Mouse (Mus musculus) layer of hippocampus, postnatal 36 days (tissue): ENCODE data around the gene Kcnk4. TPM values are rescaled to one million over a fixed set of nuclear protein-coding genes. Genes with fewer than 3 reads are reported as not detected.

Experiments
- DNase-seq, 2 experiments: peaks; one replicate each; pipeline ENCODE4 v3.0.0; 2022
- microRNA-seq, 2 experiments: library from miRNA; unstranded; fragments of <30 nt; microRNA quantifications; one replicate each; pipeline ENCODE4 v1.2.0; 2021
- total RNA-seq, 2 experiments: library from RNA; stranded (reverse); gene quantifications; 2 replicates each; pipeline ENCODE4 v1.2.3; 2021

Kcnk4 gene
- total RNA-seq, 2 experiments from 2014 or later = 19.8 to 21.7 TPM

GRCm38 (mm10) chr19:6877965-6878364, 56.4 kb downstream of the Kcnk4 start:
- DNase-seq = no peak

- no peak for DNase-seq
These were observed 57.5 kb downstream of the Kcnk4 start for GRCm38 (mm10) chr19:6876799-6877198.

GRCm38 (mm10) chr19:6875834-6876233, 58.5 kb downstream of the Kcnk4 start:
- no peak for DNase-seq

- no peak for DNase-seq
These were observed 60.1 kb downstream of the Kcnk4 start for GRCm38 (mm10) chr19:6874257-6874656.

Small RNA genes lying within 50 kb of the gene (microRNA-seq; reads per million reads assigned to microRNA genes)
- gene Mir6990 = 5.1 to 7.5 reads per million in 2 experiments

Other genes starting within 250 kb of the Kcnk4 start
- gene Rps6ka4, start 93.9 kb downstream of the Kcnk4 start, total RNA-seq = 10 to 100 TPM; 34.6 to 36.0 TPM
- 1 to 10 TPM; 10.0 TPM for gene Ccdc88b, start 76.3 kb downstream of the Kcnk4 start, total RNA-seq
- 10 to 100 TPM; 46.5 to 48.1 TPM for gene Trmt112, start 24.8 kb downstream of the Kcnk4 start, total RNA-seq
- 100 to 1,000 TPM; 368 to 411 TPM for gene Prdx5, start 24.4 kb downstream of the Kcnk4 start, total RNA-seq
- 10 to 100 TPM; 57.0 to 59.8 TPM for gene Esrra, start 12.7 kb downstream of the Kcnk4 start, total RNA-seq
- 10 to 100 TPM; 12.2 to 13.7 TPM for gene Catsperz, start 9.1 kb downstream of the Kcnk4 start, total RNA-seq
- 10 to 100 TPM; 36.4 to 40.3 TPM for gene Bad, start 7.3 kb upstream of the Kcnk4 start, total RNA-seq
- 100 to 1,000 TPM in 1 of 2 experiments, 10 to 100 TPM in 1; 96.0 to 104 TPM for gene Gpr137, start 8.0 kb upstream of the Kcnk4 start, total RNA-seq
- gene Ppp1r14b, start 40.5 kb upstream of the Kcnk4 start, total RNA-seq = 10 to 100 TPM; 63.1 to 69.8 TPM
- gene Plcb3, start 42.0 kb upstream of the Kcnk4 start, total RNA-seq = 10 to 100 TPM; 13.8 to 14.2 TPM
- 100 to 1,000 TPM in 1 of 2 experiments, 10 to 100 TPM in 1; 86.0 to 101 TPM for gene Fkbp2, start 46.0 kb upstream of the Kcnk4 start, total RNA-seq
- gene Vegfb, start 53.1 kb upstream of the Kcnk4 start, total RNA-seq = 10 to 100 TPM; 81.5 to 82.6 TPM
- 10 to 100 TPM; 21.9 to 22.9 TPM for gene Dnajc4, start 58.1 kb upstream of the Kcnk4 start, total RNA-seq
- gene Nudt22, start 61.6 kb upstream of the Kcnk4 start, total RNA-seq = 10 to 100 TPM; 13.8 to 14.3 TPM
- gene Trpt1, start 61.6 kb upstream of the Kcnk4 start, total RNA-seq = 10 to 100 TPM; 13.1 to 17.8 TPM
- gene Fermt3, start 85.0 kb upstream of the Kcnk4 start, total RNA-seq = 1 to 10 TPM; 3.9 to 5.0 TPM
- 100 to 1,000 TPM; 216 to 229 TPM for gene Stip1, start 105.5 kb upstream of the Kcnk4 start, total RNA-seq
- 10 to 100 TPM; 20.4 to 22.2 TPM for gene Macrod1, start 122.3 kb upstream of the Kcnk4 start, total RNA-seq
- gene Flrt1, start 171.2 kb upstream of the Kcnk4 start, total RNA-seq = 10 to 100 TPM; 18.4 to 18.6 TPM